Mouse (Mus musculus) spleen, postnatal 10 days (tissue): ENCODE measurements around the gene Nfkbil1.

Experiments used
- DNase-seq, 2 experiments: peaks; one replicate each; pipeline ENCODE4 v3.0.0; 2021 to 2022; ENCODE audit warnings: low spot score in 2 of 2

Nfkbil1 gene

DNA sequence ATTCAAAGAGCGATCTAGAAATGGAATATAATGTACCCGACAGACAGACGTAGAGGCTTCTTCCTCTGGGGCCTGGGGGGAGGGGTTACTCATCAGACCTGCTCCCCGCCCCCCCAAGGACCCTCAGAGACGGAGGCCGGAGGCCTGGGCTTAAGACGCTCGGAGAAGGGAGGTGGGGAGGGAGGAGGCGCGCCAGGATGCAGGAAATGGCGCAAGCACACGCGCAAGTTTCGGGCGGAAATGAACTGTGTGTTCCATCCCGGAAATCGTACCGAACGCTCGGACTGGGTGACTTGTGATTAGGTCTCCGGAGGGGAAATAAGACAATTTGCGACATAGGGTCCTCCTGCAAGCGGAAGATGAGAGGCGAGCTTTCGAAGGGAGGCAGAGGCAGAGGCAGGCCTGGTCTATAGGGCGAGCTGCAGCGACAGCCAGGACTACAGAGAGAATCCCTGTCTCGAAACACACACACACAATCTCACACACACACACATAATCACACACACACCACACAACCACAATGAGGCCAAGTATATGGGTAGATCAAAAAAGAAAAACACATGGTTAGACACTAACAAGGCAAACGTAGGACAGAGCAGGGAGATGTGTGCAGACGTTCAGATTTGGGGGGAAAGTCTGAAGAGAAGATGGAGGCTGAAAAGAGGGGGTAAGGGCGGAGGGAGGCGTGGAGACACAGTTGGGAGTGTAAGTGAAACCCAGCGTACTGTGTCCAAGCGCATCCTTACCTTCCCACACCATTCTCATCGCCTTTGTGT is at the start of gene Nfkbil1:
Gene Nfkbil1, minus strand, starts transcription at position 179 of the 776 bp plus-strand sequence.
- peak; percentile 73 to 87 for DNase-seq

DNA sequence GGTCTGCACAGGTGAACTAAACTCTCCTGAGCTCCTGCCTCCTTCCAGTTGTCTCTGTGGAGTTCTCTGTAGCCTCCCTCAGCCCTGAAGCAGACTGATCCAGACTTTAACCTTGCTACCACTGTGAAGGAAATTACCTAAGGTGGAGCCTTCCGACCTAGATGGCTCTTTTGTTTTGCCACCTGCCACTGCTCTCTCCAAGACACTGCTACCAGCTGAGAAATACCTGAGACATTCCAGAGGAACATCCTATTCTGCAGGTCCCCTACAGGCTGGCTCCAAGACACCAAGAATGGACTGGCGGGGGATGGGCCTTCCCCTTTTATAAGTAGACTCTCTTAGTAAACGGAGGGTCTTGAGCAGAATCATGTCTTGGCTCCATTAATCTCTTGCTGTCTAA is 44.7 kb upstream of the Nfkbil1 start:
- no peak for DNase-seq

DNA sequence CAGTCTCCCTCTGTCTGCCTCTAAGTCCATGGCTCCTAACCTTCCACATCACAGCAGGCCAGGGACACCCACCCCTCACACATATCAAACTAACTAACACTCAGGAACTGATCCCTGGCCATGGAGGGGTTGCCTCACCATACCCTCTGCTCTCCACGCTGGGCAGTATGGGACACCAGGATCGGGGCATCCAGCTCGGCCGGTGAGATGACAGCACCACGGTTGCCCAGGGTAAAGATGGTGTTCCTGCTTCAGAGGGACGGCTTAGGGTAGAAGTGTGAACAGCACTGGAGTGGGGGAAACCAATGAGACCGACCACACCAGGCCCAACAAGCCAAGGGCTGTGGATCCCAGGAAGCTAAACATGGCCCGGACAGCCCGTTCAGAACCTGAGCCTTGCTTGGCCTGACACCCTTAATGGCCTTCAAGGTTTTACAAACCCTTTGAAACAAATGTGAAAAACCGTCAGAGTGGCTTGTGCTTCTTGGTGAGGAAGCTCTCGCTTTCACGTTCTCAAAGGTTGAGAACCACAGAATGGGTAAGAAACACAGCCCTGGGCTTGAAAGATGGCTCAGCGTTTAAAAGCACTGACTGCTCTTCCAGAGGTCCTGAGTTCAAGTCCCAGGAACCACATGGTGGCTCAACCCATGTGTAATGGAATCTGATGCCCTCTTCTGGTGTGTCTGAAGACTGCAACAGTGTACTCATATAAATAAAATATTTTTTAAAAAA is 43.5 kb upstream of the Nfkbil1 start:
- DNase-seq = no peak

DNA sequence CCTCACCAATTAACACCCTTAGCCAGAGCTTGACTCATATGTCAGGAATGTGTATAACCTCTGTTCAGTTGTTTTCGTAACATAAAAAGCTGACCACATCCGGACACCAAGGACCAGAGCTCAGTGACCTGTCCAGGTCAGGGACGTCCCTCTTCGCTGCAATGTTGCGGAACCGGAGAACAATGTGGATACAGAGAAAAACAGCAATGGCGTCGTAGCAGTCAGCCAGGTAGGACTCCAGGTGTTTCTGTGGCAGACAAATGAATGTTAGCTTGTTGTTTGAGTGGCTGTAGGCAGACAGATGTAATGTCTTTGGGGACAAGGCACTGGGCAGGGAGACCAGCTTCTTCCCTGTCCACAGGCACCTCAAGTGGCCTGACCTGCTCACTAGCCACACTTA is 42.5 kb upstream of the Nfkbil1 start:
- no peak for DNase-seq

DNA sequence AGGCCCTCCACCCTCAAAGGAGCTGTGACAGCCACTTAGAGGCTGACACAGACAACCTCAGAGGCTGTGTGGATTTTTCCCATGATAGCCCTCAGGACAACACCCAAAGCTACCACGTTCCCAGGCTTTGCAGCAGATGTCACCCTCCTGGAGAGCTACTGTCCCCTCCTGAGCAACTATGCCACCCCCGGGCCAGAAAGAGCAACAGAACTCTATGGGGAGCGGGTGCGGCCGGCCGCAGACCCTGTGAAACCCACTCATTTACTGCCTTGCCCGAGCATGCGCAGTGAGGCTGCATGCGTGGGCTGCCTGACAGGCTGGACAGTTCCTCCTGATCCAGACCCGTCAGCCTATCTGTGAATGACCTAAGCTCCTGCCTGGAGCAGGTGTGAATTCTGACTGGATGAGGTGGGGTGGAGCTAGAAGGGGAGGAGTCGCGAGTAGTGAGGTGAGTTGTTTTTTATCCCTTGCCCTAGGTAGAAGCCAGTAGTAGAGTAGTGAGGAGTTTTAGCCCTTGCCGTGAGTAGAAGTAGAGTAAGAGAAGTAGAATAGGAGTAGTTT is 40.8 kb upstream of the Nfkbil1 start:
- no peak for DNase-seq

DNA sequence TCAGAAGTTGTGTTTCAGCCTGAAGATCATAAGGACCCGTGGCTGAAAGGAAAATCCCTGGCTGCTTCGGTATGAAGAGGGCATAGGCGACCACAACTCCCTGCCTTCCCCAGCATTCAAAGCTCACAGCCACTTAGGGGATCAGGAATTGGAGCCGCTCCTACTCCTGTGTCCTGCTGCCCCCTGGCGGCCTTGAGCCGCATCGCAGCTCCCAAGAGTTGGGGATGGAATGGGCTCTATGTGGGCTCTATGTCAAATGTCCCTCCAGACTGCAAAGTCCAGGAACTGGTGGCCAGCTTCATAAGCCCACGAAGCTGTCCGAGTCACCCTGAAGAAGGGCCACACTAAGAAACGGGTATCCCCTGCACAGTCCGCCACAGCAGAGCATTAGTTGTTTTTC is 39.2 kb upstream of the Nfkbil1 start:
- peak; percentile 89 to 90 for DNase-seq

DNA sequence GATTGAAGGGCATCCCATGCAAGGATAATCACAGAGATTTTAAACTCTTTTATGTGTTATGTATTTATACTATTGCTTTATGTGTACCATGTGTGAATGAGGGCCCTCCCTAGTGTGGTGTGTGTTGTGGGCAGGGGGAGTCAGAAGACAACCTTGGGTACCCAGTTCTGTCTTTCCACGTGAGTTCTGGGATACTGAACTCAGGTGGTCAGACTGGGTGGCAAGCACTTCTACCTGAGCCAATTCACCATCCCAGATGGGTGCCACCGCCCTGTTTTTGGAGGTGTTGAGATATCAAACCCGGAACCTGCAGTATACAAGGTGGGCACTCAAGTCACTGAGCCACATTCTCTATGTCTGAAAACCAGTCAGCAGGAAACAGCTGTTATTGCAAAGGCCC is 36.7 kb upstream of the Nfkbil1 start:
- no peak for DNase-seq

DNA sequence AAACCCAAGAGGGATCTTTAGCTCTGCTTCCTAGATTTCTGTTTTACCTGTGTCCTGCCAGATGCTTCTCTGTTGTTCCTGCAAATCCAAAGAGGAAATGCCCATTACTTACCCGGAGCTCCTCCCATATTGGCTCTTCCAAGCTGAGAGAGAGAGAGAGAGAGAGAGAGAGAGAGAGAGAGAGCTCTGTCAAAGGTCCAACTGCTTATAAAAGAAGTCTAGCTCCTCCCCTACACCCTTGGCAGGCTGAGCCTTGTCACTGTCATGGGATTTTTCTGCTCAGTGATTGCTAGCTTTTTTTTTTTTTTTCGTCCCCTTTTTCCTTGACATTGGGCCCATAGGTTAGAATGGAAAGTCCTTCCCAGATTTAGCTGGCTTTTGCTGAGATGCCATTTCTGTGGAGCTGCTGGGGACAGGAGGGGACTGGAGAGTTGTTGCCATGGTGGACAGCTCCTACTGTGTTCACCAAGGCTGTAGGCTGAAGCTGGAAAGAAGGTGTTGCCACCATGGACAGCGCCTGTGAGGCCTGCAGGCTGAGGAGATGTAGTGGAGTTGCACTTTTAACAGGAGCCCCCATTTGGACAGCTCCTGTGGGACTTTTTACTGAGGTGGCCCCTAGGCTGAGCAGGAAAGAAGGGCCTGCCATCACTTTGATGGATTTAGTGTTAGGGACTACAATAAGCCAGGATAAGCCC is 34.2 kb upstream of the Nfkbil1 start:
- DNase-seq = peak in 1 of 2 experiments; percentile 72

DNA sequence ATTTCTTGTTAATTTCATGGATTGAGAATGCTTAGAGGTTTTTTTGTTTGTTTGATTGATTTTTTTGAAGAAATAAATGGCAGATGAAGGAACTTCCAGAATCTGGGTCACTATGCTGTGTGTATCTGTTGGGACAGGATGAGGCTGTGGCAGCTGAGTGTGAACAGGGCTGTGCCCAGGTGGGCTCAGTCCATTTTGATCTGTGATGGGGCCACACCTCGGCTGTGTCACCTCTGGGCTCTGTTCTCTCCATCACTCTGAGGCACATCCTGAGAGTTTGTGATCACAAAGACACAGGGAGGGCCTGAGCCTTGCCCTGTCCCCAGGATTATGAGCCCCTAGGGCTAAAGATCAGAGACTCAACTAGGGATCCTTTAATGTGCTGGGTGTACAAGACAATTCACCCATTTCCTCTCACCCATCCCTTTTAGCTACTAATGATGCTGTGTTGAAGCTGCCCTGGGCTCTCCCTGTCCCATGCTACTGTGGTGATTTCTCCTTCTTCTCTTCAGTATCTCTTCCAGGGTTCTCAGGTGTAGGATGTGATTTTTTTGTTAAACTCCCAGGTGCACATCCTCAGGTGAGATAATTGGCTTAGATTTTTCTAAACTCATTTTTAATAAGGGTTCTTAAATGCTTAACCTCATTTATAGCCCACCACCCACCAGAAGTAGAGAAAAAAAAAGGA is 32.0 kb upstream of the Nfkbil1 start:
- no peak for DNase-seq

DNA sequence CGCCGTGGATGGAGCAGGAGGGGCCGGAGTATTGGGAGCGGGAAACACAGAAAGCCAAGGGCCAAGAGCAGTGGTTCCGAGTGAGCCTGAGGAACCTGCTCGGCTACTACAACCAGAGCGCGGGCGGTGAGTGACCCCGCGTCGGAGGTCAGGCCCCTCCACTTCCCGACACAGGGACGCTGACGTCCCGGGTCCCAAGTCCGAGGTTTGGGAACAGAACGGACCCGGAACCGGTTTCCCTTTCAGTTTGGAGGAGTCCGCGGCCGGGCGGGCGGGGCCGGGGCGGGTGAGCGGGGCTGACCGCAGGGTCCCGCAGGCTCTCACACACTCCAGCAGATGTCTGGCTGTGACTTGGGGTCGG is 27.9 kb upstream of the Nfkbil1 start:
- no peak for DNase-seq

DNA sequence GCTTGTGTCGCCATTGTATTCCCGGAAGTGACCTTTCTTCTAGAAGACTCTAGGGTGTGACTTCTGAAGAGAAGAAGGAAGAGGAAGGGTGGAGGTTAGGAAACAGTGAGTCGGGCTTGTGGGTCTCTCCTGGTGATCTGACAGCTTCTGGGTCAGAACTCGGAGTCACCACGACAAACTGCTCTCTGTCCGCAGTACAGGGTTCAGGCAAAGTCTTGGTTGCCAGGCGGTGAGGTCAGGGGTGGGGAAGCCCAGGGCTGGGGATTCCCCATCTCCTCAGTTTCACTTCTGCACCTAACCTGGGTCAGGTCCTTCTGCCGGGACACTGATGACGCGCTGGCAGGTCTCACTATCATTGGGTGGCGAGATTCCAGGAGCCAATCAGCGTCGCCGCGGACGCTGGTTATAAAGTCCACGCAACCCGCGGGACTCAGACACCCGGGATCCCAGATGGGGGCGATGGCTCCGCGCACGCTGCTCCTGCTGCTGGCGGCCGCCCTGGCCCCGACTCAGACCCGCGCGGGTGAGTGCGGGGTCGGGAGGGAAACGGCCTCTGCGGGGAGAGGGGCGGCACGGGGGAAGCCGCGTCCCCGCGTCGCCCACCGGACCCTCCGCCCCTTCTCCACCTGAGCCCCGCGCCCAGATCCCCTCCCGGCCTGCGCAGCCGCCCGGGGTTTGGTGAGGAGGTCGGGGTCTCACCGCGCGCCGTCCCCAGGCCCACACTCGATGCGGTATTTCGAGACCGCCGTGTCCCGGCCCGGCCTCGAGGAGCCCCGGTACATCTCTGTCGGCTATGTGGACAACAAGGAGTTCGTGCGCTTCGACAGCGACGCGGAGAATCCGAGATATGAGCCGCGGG is 27.3 kb upstream of the Nfkbil1 start, which contains the start of gene H2-D1:
Gene H2-D1, plus strand, starts transcription at position 67 of the 859 bp plus-strand sequence.
- peak; percentile 98 to 99 for DNase-seq

DNA sequence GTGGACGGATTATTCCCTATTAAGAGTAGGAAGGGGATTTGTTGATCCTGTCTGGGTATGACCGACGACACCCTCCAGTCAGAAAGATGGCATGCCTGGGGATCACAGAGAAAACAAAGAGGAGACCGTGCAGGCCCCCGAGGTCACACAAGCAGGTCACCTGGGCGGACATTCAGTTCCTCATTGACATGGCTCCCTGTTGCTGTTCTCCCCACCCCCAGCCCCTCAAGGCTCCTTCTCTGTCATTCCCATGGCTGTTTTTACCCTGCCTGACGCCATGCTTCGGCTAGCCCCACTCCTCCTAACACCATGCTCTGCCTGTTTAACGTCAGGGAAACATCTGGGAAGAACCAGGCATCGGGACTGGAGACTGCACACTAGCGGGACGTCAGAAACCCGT is 26.1 kb upstream of the Nfkbil1 start:
- DNase-seq = no peak

DNA sequence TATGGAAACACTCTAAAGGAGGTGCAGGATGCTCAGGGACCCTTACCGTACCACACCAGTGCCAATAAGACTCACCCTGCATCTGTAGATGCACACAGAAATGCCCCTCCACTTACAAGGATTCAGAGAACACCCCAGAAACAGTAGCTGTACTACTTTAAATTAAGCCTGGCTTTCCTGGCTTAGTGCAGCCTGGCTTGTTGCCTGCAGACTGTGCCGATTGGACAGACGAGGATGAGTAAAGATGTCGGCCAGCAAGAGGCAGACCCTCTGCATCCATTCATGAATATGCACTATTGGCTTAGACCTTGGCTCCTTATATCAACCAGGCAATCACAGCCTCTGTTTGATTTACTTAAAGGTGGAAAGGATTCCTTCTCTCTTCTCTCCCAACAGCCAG is 24.0 kb upstream of the Nfkbil1 start:
- no peak for DNase-seq

DNA sequence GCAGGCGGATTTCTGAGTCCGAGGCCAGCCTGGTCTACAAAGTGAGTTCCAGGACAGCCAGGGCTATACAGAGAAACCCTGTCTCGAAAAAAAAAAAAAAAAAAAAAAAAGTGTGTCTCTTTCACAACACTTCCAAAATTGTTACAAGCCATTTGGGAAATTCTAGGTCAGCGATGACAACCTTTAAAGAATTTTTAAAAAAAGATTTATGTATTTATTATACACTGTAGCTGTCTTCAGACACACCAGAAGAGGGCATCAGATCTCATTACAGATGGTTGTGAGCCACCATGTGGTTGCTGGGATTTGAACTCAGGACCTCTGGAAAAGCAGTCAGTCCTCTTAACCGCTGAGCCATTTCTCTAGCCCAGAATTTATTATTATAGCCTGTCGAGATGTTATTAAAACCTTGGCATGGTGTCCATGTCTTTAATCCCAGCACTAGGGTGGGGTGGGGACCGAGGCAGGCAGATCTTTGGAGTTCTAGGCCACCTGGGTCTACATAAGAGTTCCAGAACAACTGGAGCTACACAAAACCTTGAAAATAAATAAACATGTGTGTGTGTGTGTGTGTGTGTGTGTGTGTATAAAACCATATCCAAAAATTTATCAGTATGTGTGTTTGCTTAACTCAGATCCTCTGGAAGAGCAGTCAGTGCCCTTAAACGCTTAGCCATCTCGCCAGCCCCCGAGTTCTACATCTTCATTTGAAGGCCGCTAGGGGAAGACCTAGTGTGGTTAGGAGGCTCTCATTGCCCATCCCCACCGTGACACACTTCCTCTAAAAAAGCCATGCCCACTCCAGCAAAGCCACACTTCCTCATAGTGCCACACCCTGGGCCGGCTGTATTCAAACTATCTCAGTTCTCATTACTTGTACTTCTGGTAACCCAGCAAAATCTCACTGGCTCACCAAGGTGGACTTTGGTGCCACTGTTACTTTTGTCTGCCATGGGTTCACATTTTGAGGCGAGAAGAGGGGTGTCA is 23.2 kb upstream of the Nfkbil1 start:
- peak; percentile 56 to 84 for DNase-seq

DNA sequence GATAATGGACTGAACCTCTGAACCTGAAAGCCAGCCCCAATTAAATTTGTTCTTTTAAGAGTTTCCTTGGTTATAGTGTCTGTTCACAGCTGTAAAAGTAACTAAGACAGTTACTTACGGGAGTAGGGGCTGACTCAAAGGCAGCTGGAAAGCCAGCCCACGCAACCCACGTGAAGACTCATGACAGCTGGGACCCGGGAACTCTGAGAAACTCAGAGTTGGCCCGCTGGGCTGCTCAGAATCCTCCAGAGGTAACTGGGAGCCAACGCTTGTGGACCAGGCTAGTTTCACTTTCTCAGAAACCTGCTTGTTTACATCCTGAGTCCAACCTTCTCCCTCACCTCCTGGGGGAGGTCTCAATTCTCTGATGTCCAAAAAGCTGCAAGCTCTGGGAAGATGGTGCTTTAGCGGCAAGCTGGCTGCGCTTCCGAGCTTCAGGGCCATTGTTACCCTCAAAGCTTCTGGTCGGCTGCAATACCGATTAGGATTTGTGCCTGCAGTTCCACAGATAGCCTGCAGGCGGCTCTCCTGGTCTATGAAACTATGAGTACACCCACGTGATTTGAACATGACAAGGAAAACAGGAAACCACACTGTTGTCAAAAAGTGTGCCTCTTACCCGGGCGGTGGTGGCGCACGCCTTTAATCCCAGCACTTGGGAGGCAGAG is 22.4 kb upstream of the Nfkbil1 start:
- peak; percentile 97 for DNase-seq

DNA sequence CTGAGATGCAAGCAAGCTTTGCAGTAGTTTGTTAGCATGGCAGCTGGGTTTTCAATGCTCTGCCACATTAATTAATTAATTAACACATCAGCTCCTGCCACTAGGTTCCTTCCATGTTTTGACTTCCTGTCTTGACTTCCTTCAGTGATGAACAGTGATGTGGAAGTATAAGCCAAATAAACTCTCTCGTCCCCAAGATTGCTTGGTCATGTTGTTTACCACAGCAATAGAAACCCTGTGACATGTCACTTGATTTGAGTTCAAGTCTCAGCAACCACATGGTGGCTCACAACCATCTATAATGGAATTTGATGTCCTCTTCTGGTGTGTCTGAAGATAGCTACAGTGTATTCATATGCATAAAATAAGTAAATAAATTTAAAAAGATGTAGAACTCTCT is 21.8 kb upstream of the Nfkbil1 start:
- no peak for DNase-seq

DNA sequence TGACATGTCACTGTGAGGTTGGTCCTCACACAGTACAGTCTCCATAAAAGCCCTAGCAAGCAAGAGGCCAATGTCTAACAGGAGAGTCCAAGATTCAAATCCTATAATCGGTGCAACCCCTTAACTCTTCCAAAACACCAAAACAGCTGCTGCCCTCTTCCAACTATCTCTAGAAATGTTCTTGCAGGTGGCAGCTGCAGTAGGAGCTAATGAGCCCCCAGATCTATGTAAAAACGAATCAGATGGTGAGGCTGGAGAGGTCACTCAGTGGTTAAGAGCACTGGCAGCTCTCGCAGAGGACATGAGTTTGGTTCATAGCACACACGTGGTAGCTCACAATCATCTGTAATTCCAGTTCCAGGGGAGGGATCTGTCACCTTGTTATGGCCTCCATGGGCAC is 20.1 kb upstream of the Nfkbil1 start:
- DNase-seq = no peak

DNA sequence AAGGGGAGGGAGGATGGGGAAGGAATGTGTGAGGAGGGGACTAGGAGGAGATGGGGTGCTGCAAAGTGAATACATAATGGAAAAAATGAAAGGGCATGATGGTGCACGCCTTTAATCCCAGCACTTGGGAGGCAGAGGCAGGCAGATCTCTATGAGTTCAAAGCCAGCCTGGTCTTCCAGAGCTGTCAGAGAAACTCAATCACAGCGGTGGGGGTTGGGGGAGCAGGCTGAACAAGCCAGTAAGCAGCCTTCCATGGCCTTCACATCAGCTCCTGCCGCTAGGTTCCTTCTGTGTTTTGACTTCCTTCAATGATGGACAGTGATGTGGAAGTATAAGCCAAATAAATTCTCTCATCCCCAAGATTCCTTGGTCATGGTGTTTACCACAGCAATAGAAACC is 19.7 kb upstream of the Nfkbil1 start:
- DNase-seq = no peak
